Mouse (Mus musculus): ENCODE results near the gene Syt13. TPM values are rescaled to one million over a fixed set of nuclear protein-coding genes. Genes with fewer than 3 reads are reported as not detected.

The Syt13 gene
- total and polyA plus RNA-seq, 3 experiments = 0.10 to 0.47 (median 0.36) TPM

- no peak overlapping the region for H3K9ac ChIP-seq (ENCODE audit: low read depth, low read length)
- intact Hi-C loops (cut with DNase I) = loop anchor here (10.0 kb wide), 1 partner anchor 68 kb away; no protein-coding TSS in a partner anchor
- no peak overlapping the region for H3K4me3 ChIP-seq
- H3K27me3 ChIP-seq (ENCODE audit: control insufficient read depth, insufficient read depth, low read length) = no peaks in the 10 kb centered on the region; the same call in 1 of the 2 replicates
- no peak overlapping the region for H3K27ac ChIP-seq
- H3K79me2 ChIP-seq (replicated peaks; ENCODE audit: control insufficient read depth, insufficient read depth, low read length) = no peaks in the 10 kb centered on the region
- TF ChIP-seq EP300 (IDR thresholded peaks at IDR 0.05; ENCODE audit: insufficient read depth, low read depth, low read length) (no peak), POLR2A (IDR thresholded peaks at IDR 0.05; ENCODE audit: insufficient read depth, low read depth, low read length) (no peak), CTCF (IDR thresholded peaks at IDR 0.05) (no peak)
- no peak for DNase-seq
- no peaks in the 10 kb centered on the region for H3K36me3 ChIP-seq (ENCODE audit: control insufficient read depth, insufficient read depth, low read length)
- no peaks in the 10 kb centered on the region for H3K4me1 ChIP-seq (ENCODE audit: control insufficient read depth, insufficient read depth, low read length)
- WGBS = 75% methylated on average over 2 of the region's 2 CpGs
These were observed 42.0 kb downstream of the Syt13 start for GRCm38 (mm10) chr2:92956943-92957342.

GRCm38 (mm10) chr2:92958640-92959039, 43.7 kb downstream of the Syt13 start:
- H3K27ac ChIP-seq = no peak overlapping the region
- no peaks in the 10 kb centered on the region for H3K36me3 ChIP-seq (ENCODE audit: control insufficient read depth, insufficient read depth, low read length)
- H3K4me1 ChIP-seq (ENCODE audit: control insufficient read depth, insufficient read depth, low read length) = no peaks in the 10 kb centered on the region
- DNase-seq = no peak
- no peak overlapping the region for H3K4me3 ChIP-seq
- H3K27me3 ChIP-seq (ENCODE audit: control insufficient read depth, insufficient read depth, low read length) = no peaks in the 10 kb centered on the region; the same call in 1 of the 2 replicates
- H3K79me2 ChIP-seq (replicated peaks; ENCODE audit: control insufficient read depth, insufficient read depth, low read length) = no peaks in the 10 kb centered on the region
- H3K9ac ChIP-seq (ENCODE audit: low read depth, low read length) = no peak overlapping the region
- no peak for TF ChIP-seq CTCF (IDR thresholded peaks at IDR 0.05)
- TF ChIP-seq EP300 (IDR thresholded peaks at IDR 0.05; ENCODE audit: insufficient read depth, low read depth, low read length) = no peak
- TF ChIP-seq POLR2A (IDR thresholded peaks at IDR 0.05; ENCODE audit: insufficient read depth, low read depth, low read length) = no peak
- WGBS = 65% methylated on average over 4 of the region's 4 CpGs
- intact Hi-C loops (cut with DNase I) = loop anchor here (10.0 kb wide), 1 partner anchor 66 kb away; no protein-coding TSS in a partner anchor

- H3K4me1 ChIP-seq (ENCODE audit: control insufficient read depth, insufficient read depth, low read length) = no peaks in the 10 kb centered on the region
- 78% methylated on average over 1 of the region's 1 CpGs for WGBS
- no peaks in the 10 kb centered on the region for H3K79me2 ChIP-seq (replicated peaks; ENCODE audit: control insufficient read depth, insufficient read depth, low read length)
- no peak for TF ChIP-seq CTCF (IDR thresholded peaks at IDR 0.05)
- TF ChIP-seq POLR2A (IDR thresholded peaks at IDR 0.05; ENCODE audit: insufficient read depth, low read depth, low read length) = no peak
- TF ChIP-seq EP300 (IDR thresholded peaks at IDR 0.05; ENCODE audit: insufficient read depth, low read depth, low read length) = no peak
- no peak overlapping the region for H3K27ac ChIP-seq
- no peak for DNase-seq
- no peak overlapping the region for H3K9ac ChIP-seq (ENCODE audit: low read depth, low read length)
- H3K27me3 ChIP-seq (ENCODE audit: control insufficient read depth, insufficient read depth, low read length) = no peaks in the 10 kb centered on the region
- intact Hi-C loops (cut with DNase I) = no loop called here
- no peak overlapping the region for H3K4me3 ChIP-seq
- no peaks in the 10 kb centered on the region for H3K36me3 ChIP-seq (ENCODE audit: control insufficient read depth, insufficient read depth, low read length)
These were observed 49.4 kb downstream of the Syt13 start for GRCm38 (mm10) chr2:92964345-92964744.

- Histone ChIP-seq H3K4me3 (no peak overlapping the region), H3K9ac (ENCODE audit: low read depth, low read length) (no peak overlapping the region), H3K79me2 (replicated peaks; ENCODE audit: control insufficient read depth, insufficient read depth, low read length) (no peaks in the 10 kb centered on the region), H3K27me3 (ENCODE audit: control insufficient read depth, insufficient read depth, low read length) (no peaks in the 10 kb centered on the region), H3K4me1 (ENCODE audit: control insufficient read depth, insufficient read depth, low read length) (no peaks in the 10 kb centered on the region), H3K27ac (no peak overlapping the region), H3K36me3 (ENCODE audit: control insufficient read depth, insufficient read depth, low read length) (no peaks in the 10 kb centered on the region)
- no peak for TF ChIP-seq POLR2A (IDR thresholded peaks at IDR 0.05; ENCODE audit: insufficient read depth, low read depth, low read length)
- TF ChIP-seq EP300 (IDR thresholded peaks at IDR 0.05; ENCODE audit: insufficient read depth, low read depth, low read length) = no peak
- TF ChIP-seq CTCF (IDR thresholded peaks at IDR 0.05) = peak; percentile 47
- no peak for DNase-seq
- intact Hi-C loops (cut with DNase I) = loop anchor here (5.0 kb wide), 1 partner anchor 96 kb away; no protein-coding TSS in a partner anchor
- WGBS = 72% methylated on average over 8 of the region's 8 CpGs
These were observed 51.4 kb downstream of the Syt13 start for GRCm38 (mm10) chr2:92966257-92966656.

- Histone ChIP-seq H3K4me3 (no peak overlapping the region), H3K9ac (ENCODE audit: low read depth, low read length) (no peak overlapping the region), H3K36me3 (ENCODE audit: control insufficient read depth, insufficient read depth, low read length) (no peaks in the 10 kb centered on the region), H3K27me3 (ENCODE audit: control insufficient read depth, insufficient read depth, low read length) (no peaks in the 10 kb centered on the region), H3K27ac (no peak overlapping the region), H3K79me2 (replicated peaks; ENCODE audit: control insufficient read depth, insufficient read depth, low read length) (no peaks in the 10 kb centered on the region), H3K4me1 (ENCODE audit: control insufficient read depth, insufficient read depth, low read length) (no peaks in the 10 kb centered on the region)
- TF ChIP-seq EP300 (IDR thresholded peaks at IDR 0.05; ENCODE audit: insufficient read depth, low read depth, low read length) = no peak
- TF ChIP-seq POLR2A (IDR thresholded peaks at IDR 0.05; ENCODE audit: insufficient read depth, low read depth, low read length) = no peak
- intact Hi-C loops (cut with DNase I) = loop anchor here (5.0 kb wide), 1 partner anchor 95 kb away; no protein-coding TSS in a partner anchor
- whole genome bisulfite sequencing = 45% methylated on average over 10 of the region's 10 CpGs
- DNase-seq = no peak
These were observed 52.3 kb downstream of the Syt13 start for GRCm38 (mm10) chr2:92967032-92967838.

GRCm38 (mm10) chr2:92967839-92968166, 52.9 kb downstream of the Syt13 start:
- TF ChIP-seq CTCF (IDR thresholded peaks at IDR 0.05) (no peak), EP300 (IDR thresholded peaks at IDR 0.05; ENCODE audit: insufficient read depth, low read depth, low read length) (no peak), POLR2A (IDR thresholded peaks at IDR 0.05; ENCODE audit: insufficient read depth, low read depth, low read length) (no peak)
- no peak overlapping the region for H3K27ac ChIP-seq
- no peak overlapping the region for H3K4me3 ChIP-seq
- H3K36me3 ChIP-seq (ENCODE audit: control insufficient read depth, insufficient read depth, low read length) = no peaks in the 10 kb centered on the region
- 72% methylated on average over 4 of the region's 4 CpGs for WGBS
- H3K79me2 ChIP-seq (replicated peaks; ENCODE audit: control insufficient read depth, insufficient read depth, low read length) = no peaks in the 10 kb centered on the region
- no peaks in the 10 kb centered on the region for H3K27me3 ChIP-seq (ENCODE audit: control insufficient read depth, insufficient read depth, low read length)
- DNase-seq = no peak
- intact Hi-C loops (cut with DNase I) = loop anchor here (5.0 kb wide), 1 partner anchor 94 kb away; no protein-coding TSS in a partner anchor
- no peaks in the 10 kb centered on the region for H3K4me1 ChIP-seq (ENCODE audit: control insufficient read depth, insufficient read depth, low read length)
- H3K9ac ChIP-seq (ENCODE audit: low read depth, low read length) = no peak overlapping the region

All from heart, adult 2 months (tissue).